12 mouse cellular contexts compared by ENCODE assay signal in genomic region chr2:93290345-93291118, GRCm38 (mm10). TPM values are rescaled to one million over a fixed set of nuclear protein-coding genes. Genes with fewer than 3 reads are reported as not detected.
DNase-seq lines count a peak whose midpoint lies in the region; ATAC-seq lines count a peak whose summit lies in the region.
"Had no signal": no experiment of that assay in that cellular context is flagged by ENCODE, and none has a peak within 500 bp of the region (broad histone marks: within the 10 kb centered on the region; RNA-seq: fewer than 3 reads in every experiment).

No protein-coding gene starts in this region.

- H3K4me3 ChIP-seq in heart, embryonic 13.5 days, result no peak overlapping the region
- no peak overlapping the region for H3K4me3 ChIP-seq in forebrain, embryonic 14.5 days (ENCODE audit: low read depth, low read length)
- H3K4me3 ChIP-seq: heart, adult 2 months had no signal

- peak overlapping the region; percentile 60; the same call in 1 of the 2 replicates for H3K27ac ChIP-seq in heart, embryonic 13.5 days (replicated peaks)
- H3K27ac ChIP-seq in forebrain, embryonic 14.5 days (ENCODE audit: low read depth, low read length), result peak overlapping the region; percentile 33; the same call in 1 of the 2 replicates
- H3K27ac ChIP-seq: heart, adult 2 months; stomach, postnatal 0 days had no signal

- no peak overlapping the region for H3K9ac ChIP-seq in heart, embryonic 13.5 days
- no peak overlapping the region for H3K9ac ChIP-seq in forebrain, embryonic 14.5 days (ENCODE audit: low read length)

- WGBS in heart, embryonic 13.5 days, result 46% methylated on average over 7 of the region's 7 CpGs
- 46% methylated on average over 7 of the region's 7 CpGs for WGBS in forebrain, embryonic 14.5 days

- DNase-seq in heart, postnatal 25 days (ENCODE audit: low spot score), result no peak
- peak; percentile 81 for DNase-seq in embryo, embryonic 10 days (ENCODE audit: low spot score)
- DNase-seq in forebrain, embryonic 14.5 days (ENCODE audit: low spot score), result no peak
- DNase-seq in neural tube, embryonic 10.5 days (ENCODE audit: extremely low spot score, low spot score), result peak; percentile 61
- DNase-seq in cerebellum, adult 11 months, result no peak
- no peak for DNase-seq in lung, postnatal 4 days
- no peak for DNase-seq in thymus, postnatal 36 days
- DNase-seq: heart, adult 2 months; kidney, adult 18-20 months; layer of hippocampus, postnatal 36 days had no signal

- H3K9me3 ChIP-seq in heart, embryonic 13.5 days, result no peaks in the 10 kb centered on the region
- no peaks in the 10 kb centered on the region for H3K9me3 ChIP-seq in forebrain, embryonic 14.5 days (replicated peaks; ENCODE audit: control insufficient read depth, low read length)

- H3K27me3 ChIP-seq in heart, embryonic 13.5 days (replicated peaks), result no peaks in the 10 kb centered on the region
- H3K27me3 ChIP-seq in forebrain, embryonic 14.5 days (replicated peaks; ENCODE audit: control insufficient read depth, insufficient read depth, low read length), result no peaks in the 10 kb centered on the region

- H3K4me1 ChIP-seq in heart, embryonic 13.5 days, result peaks cover 68% of the 10 kb centered on the region
- H3K4me1 ChIP-seq in forebrain, embryonic 14.5 days (ENCODE audit: control insufficient read depth, insufficient read depth, low read length), result peaks cover 50% of the 10 kb centered on the region

- ATAC-seq in heart, embryonic 13.5 days (ENCODE audit: extremely low read depth, insufficient number of reproducible peaks, low FRiP score, low TSS enrichment), result no peak
- ATAC-seq in forebrain, embryonic 14.5 days, result no peak

- H3K36me3 ChIP-seq in heart, embryonic 13.5 days, result peaks cover 24% of the 10 kb centered on the region
- no peaks in the 10 kb centered on the region for H3K36me3 ChIP-seq in forebrain, embryonic 14.5 days (ENCODE audit: control insufficient read depth, insufficient read depth, low read length)

- intact Hi-C loops in heart, postnatal 25 days (cut with DNase I), result no loop called here

- no peak overlapping the region for H3K4me2 ChIP-seq in heart, embryonic 13.5 days
- H3K4me2 ChIP-seq in forebrain, embryonic 14.5 days (ENCODE audit: low read length), result no peak overlapping the region

RNA-seq across cellular contexts. Expression of gene Tspan18, which starts 43.8 kb away (rescaled TPM):
- polyA plus RNA-seq in heart, embryonic 13.5 days (2015; fragmentation: Nextera tagmentation; extraction: Ambion mirVana), result 41.7 and 43.2 TPM in 2 replicates
- 10 to 100 TPM; 15.6 to 18.9 TPM for total RNA-seq in heart, postnatal 25 days (2021)
- 15.6 and 17.3 TPM in 2 replicates for polyA plus RNA-seq in forebrain, embryonic 14.5 days (2014; fragmentation: Nextera tagmentation; extraction: Ambion mirVana)

Comparison
In these comparisons a context has a peak if more than half of its experiments do, and no peak if none do; other contexts are left out.
1. DNase-seq: peak in embryo, embryonic 10 days (single experiment) and neural tube, embryonic 10.5 days (single experiment); none in heart, postnatal 25 days (single experiment), forebrain, embryonic 14.5 days (single experiment), cerebellum, adult 11 months (single experiment), lung, postnatal 4 days (0 of 2) and thymus, postnatal 36 days (0 of 2).